Mouse (Mus musculus) CH12.LX (cell line): ENCODE results near the gene Tle3. TPM values are rescaled to one million over a fixed set of nuclear protein-coding genes. Genes with fewer than 3 reads are reported as not detected.

Experiments used
- DNase-seq: peaks from one replicate; pipeline ENCODE4 v3.0.0-alpha.2; 2013; ENCODE audit errors: extremely low read depth
- H3K27ac ChIP-seq: 2 replicates; pipeline ENCODE4 v1.5.1; 2012; ENCODE audit warnings: low read depth, mild to moderate bottlenecking, control low read depth, moderate library complexity; ENCODE audit not compliant: insufficient read depth
- H3K27me3 ChIP-seq: replicated peaks from 2 replicates; pipeline ENCODE3; 2012; ENCODE audit warnings: inconsistent platforms
- H3K36me3 ChIP-seq, 2 experiments: replicated peaks in 1 of 2; 2 replicates each; pipeline versions ENCODE3 to v1.6.1; 2012; ENCODE audit warnings: inconsistent platforms in 1 of 2, low read length in 1 of 2, mild to moderate bottlenecking in 1 of 2, mixed read lengths in 1 of 2, moderate library complexity in 1 of 2; ENCODE audit not compliant: control insufficient read depth in 1 of 2, insufficient read depth in 1 of 2
- H3K4me1 ChIP-seq, 2 experiments: 2 replicates each; pipeline ENCODE4 v1.6.1; 2012; ENCODE audit warnings: inconsistent platforms in 1 of 2, moderate library complexity in 1 of 2; ENCODE audit not compliant: insufficient read depth in 2 of 2, control insufficient read depth in 1 of 2
- H3K4me2 ChIP-seq: 2 replicates; pipeline ENCODE4 v1.6.1; 2012; ENCODE audit warnings: low read depth, mild to moderate bottlenecking, control low read depth; ENCODE audit not compliant: poor library complexity, insufficient read depth, severe bottlenecking
- H3K4me3 ChIP-seq, 3 experiments: fragments of 150-350 bp in 1 of 3; sonication (generic) in 1 of 3; replicated peaks in 1 of 3; 2 replicates each; pipeline versions ENCODE3 to v1.5.1; 2011 to 2012; ENCODE audit warnings: low read depth in 2 of 3, low read length in 2 of 3, mild to moderate bottlenecking in 2 of 3, moderate library complexity in 2 of 3, control low read depth in 1 of 3, improper control_type of control experiment in 1 of 3, inconsistent platforms in 1 of 3, mixed read lengths in 1 of 3; ENCODE audit not compliant: poor library complexity in 1 of 3
- H3K79me2 ChIP-seq: replicated peaks from 2 replicates; pipeline ENCODE4 v1.6.1; 2012; ENCODE audit warnings: mild to moderate bottlenecking, moderate library complexity; ENCODE audit not compliant: control insufficient read depth, poor library complexity, insufficient read depth, severe bottlenecking; ENCODE audit errors: extremely low read depth
- H3K9ac ChIP-seq: 2 replicates; pipeline ENCODE4 v1.6.1; 2012; ENCODE audit warnings: low read depth, mild to moderate bottlenecking, control low read depth, moderate library complexity; ENCODE audit not compliant: insufficient read depth
- H3K9me3 ChIP-seq: replicated peaks from 2 replicates; pipeline ENCODE3; 2012; ENCODE audit warnings: low read length, inconsistent platforms, mixed read lengths
- BHLHE40 ChIP-seq: IDR thresholded peaks from 2 replicates; pipeline ENCODE4 v1.6.1; 2011; ENCODE audit warnings: mild to moderate bottlenecking, low read depth, low read length, improper control_type of control experiment
- E2F4 ChIP-seq: IDR thresholded peaks from 2 replicates; pipeline ENCODE4 v1.6.1; 2011; ENCODE audit warnings: low read depth, low read length, improper control_type of control experiment; ENCODE audit not compliant: insufficient replicate concordance
- ELF1 ChIP-seq: IDR thresholded peaks from 2 replicates; pipeline ENCODE4 v1.6.1; 2014; ENCODE audit warnings: low read depth, mild to moderate bottlenecking, inconsistent platforms, low read length, improper control_type of control experiment
- HCFC1 ChIP-seq: IDR thresholded peaks from 2 replicates; pipeline ENCODE4 v1.6.1; 2012; ENCODE audit warnings: low read depth, mild to moderate bottlenecking, inconsistent platforms, low read length, improper control_type of control experiment
- JUN ChIP-seq: IDR thresholded peaks from 2 replicates; pipeline ENCODE4 v1.6.1; 2011; ENCODE audit warnings: low read depth, mild to moderate bottlenecking, low read length, improper control_type of control experiment, moderate library complexity; ENCODE audit not compliant: insufficient read depth
- MAFK ChIP-seq: IDR thresholded peaks from 2 replicates; pipeline ENCODE4 v1.6.1; 2011; ENCODE audit warnings: low read length, improper control_type of control experiment; ENCODE audit not compliant: insufficient replicate concordance
- MAZ ChIP-seq: IDR thresholded peaks from 2 replicates; pipeline ENCODE4 v1.6.1; 2012; ENCODE audit warnings: low read depth, mild to moderate bottlenecking, inconsistent platforms, low read length, improper control_type of control experiment, moderate library complexity
- MEF2A ChIP-seq: IDR thresholded peaks from 2 replicates; pipeline ENCODE4 v1.6.1; 2014; ENCODE audit warnings: low read depth, mild to moderate bottlenecking, inconsistent platforms, low read length, improper control_type of control experiment, borderline replicate concordance
- MXI1 ChIP-seq: IDR thresholded peaks from 2 replicates; pipeline ENCODE4 v1.6.1; 2011; ENCODE audit warnings: mild to moderate bottlenecking, low read depth, low read length, improper control_type of control experiment
- RAD21 ChIP-seq: IDR thresholded peaks from 2 replicates; pipeline ENCODE4 v1.6.1; 2011; ENCODE audit warnings: low read depth, mild to moderate bottlenecking, low read length, improper control_type of control experiment, moderate library complexity
- TBP ChIP-seq: conservative IDR thresholded peaks from 2 replicates; pipeline ENCODE4 v1.6.1; 2011; ENCODE audit warnings: low read depth, low read length, improper control_type of control experiment
- TCF12 ChIP-seq: IDR thresholded peaks from 2 replicates; pipeline ENCODE4 v1.6.1; 2014; ENCODE audit warnings: low read depth, mild to moderate bottlenecking, inconsistent platforms, low read length, improper control_type of control experiment
- USF1 ChIP-seq: IDR thresholded peaks from 2 replicates; pipeline ENCODE4 v1.6.1; 2014; ENCODE audit warnings: low read depth, mild to moderate bottlenecking, inconsistent platforms, low read length, improper control_type of control experiment
- dilution Hi-C: fragments of 300-500 bp; cut with MboI; formaldehyde crosslinking; loops from 2 replicates; pipeline ENCODE4 v1.14.3; 2020; ENCODE audit warnings: low sequenced_read_pairs; ENCODE audit not compliant: extremely low pct_unique_long_range_greater_than_20kb, extremely low pct_ligation_motif_present
- in situ Hi-C: fragments of 300-500 bp; cut with MboI; formaldehyde crosslinking; loops from 3 replicates; pipeline ENCODE4 v1.14.3; 2019; ENCODE audit warnings: low sequenced_read_pairs, low pct_ligation_motif_present, low pct_unique_long_range_greater_than_20kb, mixed read lengths
- polyA plus RNA-seq: library from polyadenylated mRNA; unstranded; fragments of >175 nt; gene quantifications from 2 replicates; pipeline ENCODE4 v1.2.1, GENCODE M21; 2012; ENCODE audit warnings: low read depth; ENCODE audit not compliant: insufficient read length
- total RNA-seq, 2 experiments: library from RNA; depleted of rRNA; stranded (reverse); fragments of 300-350 nt in 1 of 2; fragments of >200 nt in 1 of 2; gene quantifications; 2 replicates each; pipeline ENCODE4 v1.2.3; 2012 to 2014

Tle3 gene
- total and polyA plus RNA-seq, 3 experiments, result 8.1 to 29.1 (median 22.8) TPM

GRCm38 (mm10) chr9:61388689-61389403 lies 16.7 kb downstream of the Tle3 start:
- no peak overlapping the region for H3K4me3 ChIP-seq
- no peak overlapping the region for H3K9ac ChIP-seq
- in situ Hi-C loops, result no loop called here
- H3K36me3 ChIP-seq, result peaks cover 15 to 78% of the 10 kb centered on the region in 2 experiments
- no peaks in the 10 kb centered on the region for H3K9me3 ChIP-seq
- TF ChIP-seq TBP (no peak), ELF1 (no peak), JUN (no peak), MEF2A (no peak), TCF12 (no peak), E2F4 (no peak)
- dilution Hi-C loops, result no loop called here
- H3K27ac ChIP-seq, result no peak overlapping the region
- no peak for DNase-seq
- H3K79me2 ChIP-seq, result no peaks in the 10 kb centered on the region
- no peak overlapping the region for H3K4me2 ChIP-seq
- peaks cover 9 to 78% of the 10 kb centered on the region in 2 experiments; a peak in 3 of 4 replicates for H3K4me1 ChIP-seq
- H3K27me3 ChIP-seq, result no peaks in the 10 kb centered on the region

- no peak for TF ChIP-seq ELF1
- no peak for TF ChIP-seq MAZ
- TF ChIP-seq HCFC1, result no peak
- TF ChIP-seq USF1, result no peak
- no peak for TF ChIP-seq MAFK
- no peak for TF ChIP-seq MXI1
- TF ChIP-seq BHLHE40, result no peak
- no peak for TF ChIP-seq RAD21
- Histone ChIP-seq H3K4me2 (no peak overlapping the region), H3K79me2 (no peaks in the 10 kb centered on the region), H3K4me1 (peaks cover 9 to 73% of the 10 kb centered on the region in 2 experiments; a peak in 3 of 4 replicates), H3K27me3 (no peaks in the 10 kb centered on the region), H3K27ac (no peak overlapping the region), H3K9ac (no peak overlapping the region), H3K9me3 (no peaks in the 10 kb centered on the region), H3K36me3 (peaks cover 20 to 78% of the 10 kb centered on the region in 2 experiments), H3K4me3 (no peak overlapping the region)
- dilution Hi-C loops (no loop called here), in situ Hi-C loops (no loop called here)
- no peak for DNase-seq
These were observed 17.2 kb downstream of the Tle3 start for GRCm38 (mm10) chr9:61389404-61389701.
